Mouse (Mus musculus): Measurements from ENCODE around the gene Gpbp1.

The Gpbp1 gene

DNA sequence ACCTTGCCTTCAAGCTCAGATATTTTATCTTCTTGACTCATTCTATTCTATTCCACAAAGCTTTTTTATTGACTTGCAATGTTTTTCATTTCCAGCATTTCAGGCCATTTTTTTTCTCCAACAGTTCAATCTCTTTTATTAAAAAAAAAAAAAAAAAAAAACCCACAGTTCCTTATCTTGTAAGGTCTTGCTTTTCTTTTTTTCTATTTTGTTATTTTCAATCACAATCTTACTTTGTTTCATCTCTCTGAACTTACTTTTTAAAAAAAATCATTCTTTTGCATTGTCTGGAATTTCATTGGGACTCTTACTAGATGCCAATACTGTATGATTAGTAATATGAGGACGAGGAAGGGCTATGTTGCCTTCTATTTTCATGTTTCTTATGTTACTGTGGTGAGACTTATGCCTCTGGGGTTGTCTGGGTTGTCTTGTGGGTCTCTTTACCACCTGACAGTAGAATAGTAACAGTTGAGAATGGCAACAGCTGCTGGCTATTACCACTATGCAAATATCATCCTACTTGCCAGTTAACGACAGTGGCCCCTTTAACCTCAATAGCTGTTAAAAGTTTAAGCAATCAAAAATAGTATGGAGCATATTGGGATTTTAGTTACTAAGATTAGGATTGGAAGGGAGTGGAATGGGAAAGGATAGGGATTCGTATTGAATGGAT, 19.2 kb downstream of the Gpbp1 start:
- no peak for DNase-seq (ENCODE audit: inconsistent age in 2 of 2, low spot score in 1 of 2)

DNA sequence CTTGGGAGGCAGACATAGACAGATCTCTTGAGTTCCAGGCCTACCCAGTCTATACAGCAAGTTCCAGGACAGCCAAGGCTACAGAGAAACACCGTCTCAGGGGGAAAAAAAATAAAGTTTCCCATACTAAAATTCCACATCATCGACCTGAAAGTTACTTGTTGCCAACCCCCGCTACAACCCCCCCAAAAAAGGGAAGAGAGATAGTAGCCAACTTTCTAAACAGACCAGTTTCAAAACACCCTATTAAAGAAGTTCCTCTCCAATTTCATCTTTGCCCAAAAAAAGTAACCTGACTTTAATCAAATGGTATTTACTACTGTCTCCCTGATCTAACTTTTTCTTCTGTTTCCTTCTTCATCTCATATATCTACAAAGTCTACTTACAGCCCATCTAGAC, 22.6 kb downstream of the Gpbp1 start:
- no peak for DNase-seq (ENCODE audit: inconsistent age in 2 of 2, low spot score in 1 of 2)

DNA sequence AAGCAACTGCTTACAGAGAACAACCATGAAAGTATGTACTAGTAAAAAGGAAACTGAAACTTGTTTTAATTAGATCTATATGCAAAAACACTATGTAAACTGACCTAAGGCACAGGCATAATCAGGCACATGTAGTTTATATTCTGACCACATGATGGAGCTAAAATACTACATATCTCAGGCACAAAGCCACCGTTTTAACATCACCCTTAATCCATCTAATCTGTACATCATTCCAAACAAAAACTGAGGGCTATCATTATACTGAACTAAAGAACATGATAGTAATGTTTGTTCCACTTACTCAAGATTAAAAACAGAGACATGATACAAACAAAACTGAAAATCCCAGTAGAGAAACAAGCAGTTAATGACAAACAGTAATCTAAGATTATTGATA, 28.5 kb downstream of the Gpbp1 start:
- DNase-seq (ENCODE audit: inconsistent age in 2 of 2, low spot score in 1 of 2): peak in 1 of 2 experiments; percentile 71

DNA sequence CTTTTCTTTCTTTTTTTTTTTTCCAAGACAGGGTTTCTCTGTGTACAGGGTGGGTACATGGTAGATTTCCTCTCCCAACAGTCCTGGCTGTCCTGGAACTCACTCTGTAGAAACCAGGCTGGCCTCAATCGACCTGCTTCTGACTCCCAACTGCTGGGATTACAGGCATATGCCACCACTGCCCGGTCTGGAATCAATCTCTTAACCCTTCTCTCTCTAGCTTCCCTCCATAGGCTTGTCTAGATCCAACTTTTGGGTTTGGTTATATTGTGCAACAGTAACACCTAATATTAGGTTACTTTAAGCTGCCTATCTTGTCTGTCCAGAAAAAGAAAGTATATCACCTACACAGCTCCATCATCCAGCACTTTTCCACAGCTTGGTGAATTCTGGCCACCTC, 33.1 kb downstream of the Gpbp1 start:
- no peak for DNase-seq (ENCODE audit: inconsistent age in 2 of 2, low spot score in 1 of 2)

DNA sequence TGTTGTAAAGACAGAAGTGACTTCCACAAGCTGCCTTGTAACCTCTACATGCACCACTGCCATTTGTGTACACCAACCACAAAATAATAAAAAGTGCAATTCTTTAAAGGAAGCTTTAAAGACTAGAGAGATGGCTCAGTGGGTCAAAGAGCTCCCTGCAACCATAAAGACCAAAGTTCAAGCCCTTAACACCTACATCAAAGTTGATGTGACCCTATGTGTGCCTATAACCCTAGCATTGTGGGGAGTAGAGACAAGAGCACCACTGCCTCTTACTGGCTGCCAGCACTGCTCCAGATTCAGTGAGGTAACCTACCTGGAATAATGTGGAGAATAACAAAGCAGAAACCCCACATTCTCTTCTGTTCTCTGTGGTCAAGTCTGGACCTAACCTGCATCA, 45.6 kb downstream of the Gpbp1 start:
- no peak for DNase-seq (ENCODE audit: inconsistent age in 2 of 2, low spot score in 1 of 2)

GRCm38 (mm10) chr13:111431174-111431573, 58.7 kb downstream of the Gpbp1 start:
- peak; percentile 44 to 78 for DNase-seq (ENCODE audit: inconsistent age in 2 of 2, low spot score in 1 of 2)

GRCm38 (mm10) chr13:111421330-111421729, 68.6 kb downstream of the Gpbp1 start:
- DNase-seq (ENCODE audit: inconsistent age in 2 of 2, low spot score in 1 of 2): no peak

DNA sequence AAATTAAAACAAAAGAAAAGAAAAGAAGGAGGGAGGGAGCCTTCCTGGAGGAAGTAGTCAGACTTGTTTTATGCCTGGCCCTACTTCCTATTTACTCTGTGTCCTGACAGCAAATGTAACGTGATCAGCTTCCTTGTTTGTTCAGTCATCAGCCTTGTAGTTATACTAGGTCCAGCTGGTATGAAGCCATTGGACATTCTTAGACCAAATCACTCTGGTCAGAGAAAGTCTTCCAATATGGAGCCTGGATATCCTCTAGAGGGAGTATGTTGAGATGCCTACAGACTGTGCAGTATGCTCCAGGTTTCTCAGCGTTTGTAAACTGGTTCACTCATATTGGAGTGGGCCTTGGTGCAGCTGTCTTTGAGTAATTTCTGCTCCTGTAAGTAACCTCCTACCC, 71.8 kb downstream of the Gpbp1 start:
- peak in 1 of 2 experiments; percentile 17 for DNase-seq (ENCODE audit: inconsistent age in 2 of 2, low spot score in 1 of 2)

DNA sequence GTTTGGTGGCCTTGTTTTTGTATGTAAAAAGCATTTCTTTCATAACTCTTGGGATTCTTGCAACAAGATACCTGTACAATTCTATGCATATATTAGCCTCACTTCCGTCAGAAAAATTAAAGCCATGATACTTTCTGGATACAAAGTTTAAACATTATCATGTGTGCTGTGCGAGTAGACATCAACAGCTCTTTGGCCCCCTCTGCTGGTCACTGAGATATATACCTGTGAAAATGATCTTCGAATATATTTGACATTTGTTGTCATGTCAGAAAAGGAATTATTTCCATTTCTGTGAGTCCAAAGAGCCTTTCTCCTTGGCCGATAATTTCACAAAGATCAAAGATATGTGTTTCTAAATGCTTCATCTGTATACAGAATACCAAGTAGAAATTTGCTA, 76.8 kb downstream of the Gpbp1 start:
- peak; percentile 27 to 83 for DNase-seq (ENCODE audit: inconsistent age in 2 of 2, low spot score in 1 of 2)

DNA sequence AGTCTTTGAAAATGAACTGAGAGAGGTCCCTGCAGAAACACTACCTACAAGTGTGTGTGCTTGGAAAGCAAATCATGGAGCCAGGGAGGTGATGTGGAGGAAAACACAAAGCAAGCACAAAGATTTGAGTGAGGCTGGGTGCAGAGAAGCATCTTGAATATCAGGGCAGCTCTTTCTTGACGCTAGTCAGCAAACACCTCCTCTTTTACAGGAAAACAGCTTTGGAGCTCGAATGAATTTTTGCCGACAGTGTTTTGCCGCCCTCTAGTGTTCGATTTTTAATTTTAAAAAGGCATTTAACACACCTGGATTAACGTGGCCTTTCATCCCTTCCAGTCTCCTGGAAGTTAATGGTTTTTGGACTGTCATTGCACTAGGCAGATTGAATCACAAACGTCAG, 79.1 kb downstream of the Gpbp1 start:
- DNase-seq (ENCODE audit: inconsistent age in 2 of 2, low spot score in 1 of 2): peak in 1 of 2 experiments; percentile 79

GRCm38 (mm10) chr13:111406859-111407389, 83.0 kb downstream of the Gpbp1 start:
- DNase-seq (ENCODE audit: inconsistent age in 2 of 2, low spot score in 1 of 2): peak; percentile 19 to 47

DNA sequence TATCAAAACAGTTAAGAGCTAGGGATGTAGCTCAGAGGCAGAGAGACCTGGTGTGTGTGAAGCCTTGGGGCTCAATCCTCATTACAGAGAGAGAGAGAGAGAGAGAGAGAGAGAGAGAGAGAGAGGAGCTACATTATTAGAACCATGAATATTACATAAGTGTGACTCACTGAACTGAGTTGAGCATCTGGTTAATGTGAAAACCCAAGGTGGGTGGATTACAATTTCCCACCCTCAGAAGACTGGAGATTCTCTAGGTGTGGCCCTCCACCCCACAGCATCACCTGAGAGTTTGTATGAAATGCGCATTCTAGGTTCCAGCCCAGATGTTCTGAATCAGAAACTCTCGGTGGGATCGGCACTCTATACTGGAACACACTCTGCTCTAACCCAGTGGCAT, 84.0 kb downstream of the Gpbp1 start:
- peak in 1 of 2 experiments; percentile 16 for DNase-seq (ENCODE audit: inconsistent age in 2 of 2, low spot score in 1 of 2)

DNA sequence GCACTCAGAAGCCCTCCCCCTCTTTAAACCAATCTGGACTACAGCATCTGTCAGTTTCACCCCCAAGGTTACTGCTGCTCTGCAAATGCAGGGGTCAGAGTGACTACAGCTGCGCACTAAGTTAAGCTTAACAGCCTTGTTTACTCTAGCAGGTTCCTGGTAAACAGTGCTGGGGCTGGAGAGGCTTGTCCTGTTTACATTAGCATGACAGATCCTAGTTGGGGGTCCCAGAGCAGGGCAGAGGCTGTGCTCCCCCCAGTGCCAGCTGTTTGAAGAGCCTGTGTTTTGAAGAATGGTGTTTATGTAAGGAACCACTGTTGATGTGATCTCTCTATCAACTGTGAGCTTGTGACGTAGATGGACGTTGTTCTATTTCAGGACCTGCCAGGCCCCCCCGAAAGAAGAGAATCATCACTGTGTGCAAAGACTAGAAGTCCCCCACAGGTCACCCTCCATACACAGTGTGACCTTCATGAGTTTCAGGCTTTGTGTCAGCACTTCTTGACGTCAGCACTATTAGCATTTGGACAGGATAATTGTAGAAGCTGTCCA, 92.2 kb downstream of the Gpbp1 start:
- DNase-seq (ENCODE audit: inconsistent age in 2 of 2, low spot score in 1 of 2): peak in 1 of 2 experiments; percentile 57

GRCm38 (mm10) chr13:111397061-111397460, 92.8 kb downstream of the Gpbp1 start:
- DNase-seq (ENCODE audit: inconsistent age in 2 of 2, low spot score in 1 of 2): no peak

- DNase-seq (ENCODE audit: inconsistent age in 2 of 2, low spot score in 1 of 2): no peak
Measured at GRCm38 (mm10) chr13:111395528-111395927, 94.4 kb downstream of the Gpbp1 start.

GRCm38 (mm10) chr13:111394904-111395303, 95.0 kb downstream of the Gpbp1 start:
- DNase-seq (ENCODE audit: inconsistent age in 2 of 2, low spot score in 1 of 2): no peak

DNA sequence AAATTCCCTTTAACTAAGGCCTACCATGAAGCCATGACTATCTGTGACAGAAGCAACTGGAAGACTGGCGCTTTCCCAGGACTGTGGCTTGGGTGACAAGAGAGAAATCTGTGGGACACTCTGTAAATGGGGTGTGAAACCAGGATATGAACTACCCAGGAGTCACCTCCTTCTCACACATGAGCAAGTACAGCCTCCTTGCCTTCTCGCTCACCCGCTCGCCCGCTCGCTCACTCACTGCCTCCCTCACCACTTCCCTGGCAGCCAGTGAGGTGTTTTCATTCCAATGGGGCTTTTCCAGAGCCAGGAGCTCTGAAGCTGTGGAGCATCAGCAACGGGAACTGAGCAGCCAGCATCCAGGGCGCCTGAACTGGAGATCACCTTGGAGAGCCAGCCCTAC, 95.6 kb downstream of the Gpbp1 start:
- no peak for DNase-seq (ENCODE audit: inconsistent age in 2 of 2, low spot score in 1 of 2)

DNA sequence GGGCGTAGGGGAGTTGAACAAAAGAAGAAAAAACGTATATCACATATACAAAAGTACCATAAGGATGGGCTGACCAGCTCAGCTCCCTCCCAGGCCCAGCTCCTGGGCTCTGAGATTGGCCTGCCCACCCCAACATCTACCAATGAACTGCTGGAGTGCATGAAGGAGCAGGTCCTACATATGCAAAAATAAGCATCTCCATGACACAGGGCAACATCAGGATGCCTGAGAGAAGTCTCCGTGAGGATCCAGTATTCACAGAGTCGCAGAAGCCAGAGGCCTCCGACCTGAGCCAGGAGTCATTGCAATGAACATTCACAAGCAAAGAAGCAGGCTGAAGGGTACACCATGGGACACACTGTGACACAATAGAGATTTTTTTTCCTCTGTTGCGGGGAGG, 96.5 kb downstream of the Gpbp1 start:
- DNase-seq (ENCODE audit: inconsistent age in 2 of 2, low spot score in 1 of 2): no peak

DNA sequence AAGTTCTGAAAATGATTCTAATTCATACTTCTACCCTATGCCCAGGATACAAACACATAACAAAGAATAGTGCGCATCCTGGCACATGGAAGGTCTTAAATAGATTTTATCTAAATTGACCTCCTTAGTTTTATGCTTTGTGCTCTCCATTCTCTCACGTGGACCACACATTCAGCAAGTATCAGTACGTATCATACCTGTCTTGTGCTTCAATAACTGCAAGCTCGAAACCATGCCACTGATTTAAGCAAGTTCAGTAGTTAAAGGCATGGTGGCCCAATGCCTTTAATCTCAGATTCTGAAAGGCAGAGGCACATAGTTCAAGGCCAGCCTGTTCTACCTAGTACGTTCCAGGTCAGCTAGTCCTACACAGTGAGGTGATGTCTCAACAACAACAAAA, 98.5 kb downstream of the Gpbp1 start:
- DNase-seq (ENCODE audit: inconsistent age in 2 of 2, low spot score in 1 of 2): peak; percentile 12 to 52

DNA sequence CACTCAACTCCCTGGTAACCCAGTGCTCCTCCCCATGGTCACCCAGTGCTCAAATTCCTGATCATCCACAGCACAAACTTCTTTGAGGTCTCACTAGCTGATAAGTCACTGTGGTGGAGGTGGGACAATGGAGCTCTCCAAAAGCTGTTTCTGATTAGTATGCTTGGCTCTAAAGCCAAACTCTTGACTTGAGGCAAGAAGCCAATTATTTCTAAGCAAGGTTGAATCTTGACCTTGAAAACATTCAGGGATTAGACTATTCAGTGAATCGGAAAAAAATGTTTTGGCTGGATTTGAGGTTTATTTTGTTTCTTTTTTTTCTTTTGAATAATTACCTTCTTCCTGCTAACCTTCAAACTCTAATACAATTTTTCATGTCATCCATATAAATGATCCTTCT, 98.9 kb downstream of the Gpbp1 start:
- peak; percentile 23 to 76 for DNase-seq (ENCODE audit: inconsistent age in 2 of 2, low spot score in 1 of 2)

GRCm38 (mm10) chr13:111384011-111384985, 105.6 kb downstream of the Gpbp1 start:
- no peak for DNase-seq (ENCODE audit: inconsistent age in 2 of 2, low spot score in 1 of 2)
